Mouse (Mus musculus): ENCODE data around the gene E2f7. TPM values are rescaled to one million over a fixed set of nuclear protein-coding genes. Genes with fewer than 3 reads are reported as not detected.

E2f7 gene
- 8.4 and 8.9 TPM in 2 replicates for polyA plus RNA-seq (2015; fragmentation: Nextera tagmentation; extraction: Ambion mirVana)

DNA sequence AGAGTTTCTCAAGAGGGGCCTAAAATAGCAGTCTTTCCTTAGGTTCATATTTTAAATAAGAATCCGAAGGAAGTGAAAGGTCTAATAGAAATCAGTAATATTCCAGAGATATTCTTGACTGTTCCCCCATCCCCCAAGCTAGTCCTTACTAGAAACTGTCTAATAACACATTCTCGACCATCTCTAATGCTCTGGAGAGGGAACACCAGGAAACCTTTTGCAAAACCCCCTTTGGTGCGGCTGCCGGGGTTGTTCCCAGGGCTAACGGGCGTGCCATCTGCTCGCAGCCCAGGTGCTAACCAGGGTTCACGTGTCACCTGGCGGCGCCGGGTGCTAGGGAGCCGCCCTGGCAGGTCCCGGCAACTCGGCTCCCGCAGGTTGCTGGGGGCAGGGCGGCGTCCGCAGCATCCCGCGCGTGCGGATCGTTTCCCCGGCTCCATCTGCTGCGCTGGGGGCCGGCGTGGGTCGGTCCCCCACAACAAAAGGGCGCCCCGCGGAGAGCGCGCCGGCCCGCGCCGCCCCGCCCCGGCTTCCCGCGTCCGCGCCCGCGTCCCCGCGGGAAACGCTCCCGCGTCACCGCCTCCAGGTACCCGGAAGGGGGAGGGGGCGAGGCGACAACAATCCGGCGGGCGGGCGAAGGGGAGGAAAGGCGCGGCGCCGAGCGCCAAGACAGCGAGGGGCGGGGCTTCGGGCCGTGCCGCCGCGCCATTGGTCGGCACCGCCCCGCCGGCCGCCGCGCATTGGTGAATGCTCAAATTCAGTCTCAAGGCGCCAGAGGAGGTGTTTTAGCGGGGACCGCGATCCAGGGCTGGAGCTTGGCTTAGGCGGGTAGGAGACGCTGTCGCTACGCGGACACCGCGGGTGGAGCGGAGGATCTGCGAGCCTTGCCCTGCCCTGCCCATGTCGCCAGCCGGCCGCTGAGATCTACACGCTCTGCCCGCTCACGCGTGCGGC, at the start of gene E2f7:
TSS of gene E2f7 (plus strand) at position 754 of the 954 bp plus-strand sequence.
- under 1% methylated on average over 77 of the region's 98 CpGs for WGBS
- Histone ChIP-seq H3K27me3 (no peaks in the 10 kb centered on the region), H3K9ac (peak within 1 kb of the TSS; percentile 89), H3K36me3 (0 out of 2 replicates have a peak, but pooled peaks cover 9% of the 10 kb centered on the region), H3K27ac (peak within 1 kb of the TSS; percentile 88), H3K4me1 (replicated peaks) (peaks cover 15% of the 10 kb centered on the region), H3K4me2 (peak within 1 kb of the TSS; percentile 91), H3K4me3 (peak within 1 kb of the TSS; percentile 81), H3K9me3 (no peaks in the 10 kb centered on the region)
- peak; percentile 98 for ATAC-seq (ENCODE audit: low FRiP score)

DNA sequence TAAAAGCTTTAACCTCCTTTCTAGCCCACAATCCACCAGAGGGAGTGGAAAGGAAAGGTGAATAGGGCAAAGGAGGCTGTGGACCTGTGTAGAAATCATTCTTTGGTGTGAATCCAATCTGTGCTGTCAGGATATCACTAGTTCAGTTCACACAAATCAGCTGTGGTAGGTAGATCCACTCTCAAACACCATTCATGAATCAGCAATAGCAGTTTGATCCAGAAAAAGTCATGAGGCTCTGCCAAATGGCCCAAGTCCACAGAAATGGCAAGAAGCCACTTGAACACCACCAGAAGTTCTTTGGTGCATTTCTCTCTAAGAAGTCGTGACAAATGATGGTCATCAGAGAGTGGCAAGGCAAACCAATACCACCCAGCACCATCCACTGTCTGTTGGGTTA, 44.0 kb upstream of the E2f7 start:
- Histone ChIP-seq H3K27ac (no peak overlapping the region), H3K4me2 (no peak overlapping the region), H3K9ac (no peak overlapping the region), H3K4me3 (no peak overlapping the region), H3K27me3 (no peaks in the 10 kb centered on the region), H3K9me3 (no peaks in the 10 kb centered on the region), H3K4me1 (replicated peaks) (no peaks in the 10 kb centered on the region), H3K36me3 (no peaks in the 10 kb centered on the region)
- WGBS, result 54% methylated on average over 1 of the region's 1 CpGs
- no peak for ATAC-seq (ENCODE audit: low FRiP score)

DNA sequence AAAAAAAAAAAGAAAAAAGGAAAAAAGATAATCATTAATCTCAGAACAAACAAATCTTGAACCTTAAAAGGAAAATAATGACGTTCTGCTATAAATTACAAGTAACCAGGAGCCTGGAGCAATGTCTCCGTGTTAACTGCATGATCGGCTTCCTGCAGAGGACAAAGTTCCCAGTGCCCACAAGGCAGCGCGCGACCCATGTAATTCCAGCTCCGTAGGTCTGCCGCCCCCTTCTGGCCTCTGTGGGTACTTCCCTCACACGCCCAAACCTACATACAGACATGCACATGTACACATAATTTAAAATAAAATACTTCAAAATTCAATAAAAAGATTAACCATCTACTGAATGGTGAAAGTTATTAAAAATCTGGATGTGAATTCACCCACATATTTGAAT, 39.6 kb upstream of the E2f7 start:
- Histone ChIP-seq H3K27ac (no peak overlapping the region), H3K9ac (no peak overlapping the region), H3K4me2 (no peak overlapping the region), H3K36me3 (no peaks in the 10 kb centered on the region), H3K27me3 (no peaks in the 10 kb centered on the region), H3K4me1 (replicated peaks) (0 out of 2 replicates have a peak, but pooled peaks cover 4% of the 10 kb centered on the region), H3K4me3 (no peak overlapping the region), H3K9me3 (no peaks in the 10 kb centered on the region)
- no peak for ATAC-seq (ENCODE audit: low FRiP score)
- 55% methylated on average over 9 of the region's 9 CpGs for WGBS

DNA sequence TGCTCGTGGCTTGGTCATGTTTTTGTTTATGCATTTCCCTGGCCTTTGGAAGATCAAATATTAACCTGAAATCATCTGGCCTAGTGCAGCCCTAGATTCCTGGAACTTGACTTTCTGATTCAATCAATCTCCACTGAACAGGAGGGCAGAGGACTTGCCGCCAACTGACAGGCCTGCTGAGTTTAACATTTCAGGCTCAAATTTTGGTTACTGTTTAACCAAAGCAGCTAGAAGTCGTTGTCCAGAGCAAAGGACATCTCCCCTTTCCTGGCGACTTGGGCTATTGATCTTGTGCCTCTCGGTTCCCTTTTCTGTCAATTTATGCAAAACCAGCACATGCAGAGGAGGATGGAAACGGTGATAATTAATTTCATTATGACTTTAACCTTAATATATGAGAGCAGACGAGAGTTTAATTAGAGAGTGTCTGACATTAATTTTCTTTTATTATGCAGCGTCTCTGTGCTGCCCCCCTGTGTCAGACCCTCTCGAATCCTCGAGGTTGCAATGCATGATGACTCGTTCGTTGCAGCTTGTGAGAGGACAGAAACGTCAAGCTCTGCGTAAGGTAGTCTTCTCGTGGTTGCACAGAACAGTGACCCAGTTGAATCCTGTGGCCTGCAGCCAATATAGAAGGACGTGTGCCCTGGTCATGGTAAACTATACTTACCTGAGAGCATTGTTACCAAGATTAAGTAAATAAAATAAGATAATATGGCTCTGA, 37.7 kb upstream of the E2f7 start:
- Histone ChIP-seq H3K36me3 (no peaks in the 10 kb centered on the region), H3K4me3 (no peak overlapping the region), H3K9me3 (no peaks in the 10 kb centered on the region), H3K27me3 (no peaks in the 10 kb centered on the region), H3K4me1 (replicated peaks) (0 out of 2 replicates have a peak, but pooled peaks cover 4% of the 10 kb centered on the region), H3K27ac (no peak overlapping the region; the same call in 1 of the 2 replicates), H3K9ac (no peak overlapping the region), H3K4me2 (peak overlapping the region; percentile 14; the same call in 1 of the 2 replicates)
- 0 out of 2 replicates have a peak, but pooled peaks have one; percentile 46 for ATAC-seq (ENCODE audit: low FRiP score)
- 39% methylated on average over 16 of the region's 16 CpGs for WGBS

DNA sequence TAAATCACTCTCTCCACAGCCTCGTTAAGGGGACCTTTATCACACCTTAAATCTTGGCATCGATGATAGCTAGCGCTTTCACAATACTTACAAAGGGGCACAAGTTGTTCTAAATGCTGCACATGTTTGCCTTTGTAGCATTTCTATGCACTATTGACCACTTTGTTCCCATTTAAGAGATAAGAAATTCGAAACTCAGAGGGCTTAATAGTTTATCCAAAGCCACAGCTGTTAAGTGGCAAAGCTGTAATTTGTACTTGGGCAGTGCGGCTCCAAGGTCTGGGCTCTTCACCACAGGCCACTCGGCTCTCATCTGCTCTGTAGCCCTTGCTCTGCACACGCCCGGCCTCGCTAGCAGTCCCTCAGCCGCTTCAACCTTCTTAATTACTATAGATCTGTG, 28.4 kb upstream of the E2f7 start:
- Histone ChIP-seq H3K9ac (no peak overlapping the region), H3K27ac (no peak overlapping the region), H3K9me3 (no peaks in the 10 kb centered on the region), H3K4me3 (no peak overlapping the region), H3K4me1 (replicated peaks) (no peaks in the 10 kb centered on the region), H3K36me3 (no peaks in the 10 kb centered on the region), H3K27me3 (no peaks in the 10 kb centered on the region), H3K4me2 (no peak overlapping the region)
- WGBS, result 72% methylated on average over 10 of the region's 10 CpGs
- ATAC-seq (ENCODE audit: low FRiP score), result no peak

DNA sequence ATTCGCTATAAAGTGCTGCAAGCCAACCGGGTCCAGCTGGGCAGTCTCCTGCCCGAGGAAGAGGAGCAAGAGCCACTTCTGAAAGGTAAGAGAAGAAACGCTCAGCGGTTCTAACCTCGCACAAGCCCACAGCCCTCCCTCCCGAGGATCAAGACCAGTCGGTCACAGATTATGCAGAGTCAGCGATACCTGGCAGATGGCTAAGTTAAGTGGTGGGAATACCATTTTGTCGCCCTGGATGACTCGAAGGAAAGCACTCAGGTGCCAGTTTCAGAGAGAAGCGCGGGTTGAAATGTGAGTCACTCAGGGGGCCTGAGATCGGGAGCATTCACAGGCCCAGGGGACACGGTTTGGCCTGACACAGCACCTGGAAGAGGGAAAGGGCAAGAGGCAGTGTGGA, 18.8 kb upstream of the E2f7 start:
- 85% methylated on average over 15 of the region's 15 CpGs for WGBS
- Histone ChIP-seq H3K9ac (no peak overlapping the region), H3K36me3 (no peaks in the 10 kb centered on the region), H3K4me3 (no peak overlapping the region), H3K4me1 (replicated peaks) (no peaks in the 10 kb centered on the region), H3K27me3 (no peaks in the 10 kb centered on the region), H3K4me2 (no peak overlapping the region), H3K27ac (no peak overlapping the region), H3K9me3 (no peaks in the 10 kb centered on the region)
- ATAC-seq (ENCODE audit: low FRiP score), result no peak

DNA sequence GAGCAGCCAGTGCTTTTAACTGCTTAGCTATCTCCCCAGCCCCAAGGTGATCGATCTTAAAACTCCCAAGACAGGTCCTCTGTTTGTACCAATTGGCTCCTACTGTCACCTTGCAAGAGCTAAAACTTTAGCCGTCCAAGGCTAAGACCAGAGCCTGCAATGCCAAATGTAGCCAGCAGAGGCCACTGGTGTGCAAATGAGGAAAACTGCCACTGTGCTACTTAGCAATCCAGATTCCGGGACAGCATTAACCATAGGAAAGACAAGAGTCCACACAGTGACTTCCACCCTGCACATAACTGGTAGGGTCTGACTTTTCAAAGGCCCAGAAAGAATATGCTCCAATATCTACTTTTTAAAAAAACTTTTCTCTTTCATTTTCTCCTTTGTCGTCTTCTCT, 17.4 kb upstream of the E2f7 start:
- H3K4me3 ChIP-seq, result no peak overlapping the region
- H3K36me3 ChIP-seq, result no peaks in the 10 kb centered on the region
- no peaks in the 10 kb centered on the region for H3K27me3 ChIP-seq
- no peaks in the 10 kb centered on the region for H3K9me3 ChIP-seq
- no peak for ATAC-seq (ENCODE audit: low FRiP score)
- no peak overlapping the region for H3K9ac ChIP-seq
- no peaks in the 10 kb centered on the region for H3K4me1 ChIP-seq (replicated peaks)
- 59% methylated on average over 4 of the region's 4 CpGs for WGBS
- no peak overlapping the region for H3K27ac ChIP-seq
- H3K4me2 ChIP-seq, result no peak overlapping the region

DNA sequence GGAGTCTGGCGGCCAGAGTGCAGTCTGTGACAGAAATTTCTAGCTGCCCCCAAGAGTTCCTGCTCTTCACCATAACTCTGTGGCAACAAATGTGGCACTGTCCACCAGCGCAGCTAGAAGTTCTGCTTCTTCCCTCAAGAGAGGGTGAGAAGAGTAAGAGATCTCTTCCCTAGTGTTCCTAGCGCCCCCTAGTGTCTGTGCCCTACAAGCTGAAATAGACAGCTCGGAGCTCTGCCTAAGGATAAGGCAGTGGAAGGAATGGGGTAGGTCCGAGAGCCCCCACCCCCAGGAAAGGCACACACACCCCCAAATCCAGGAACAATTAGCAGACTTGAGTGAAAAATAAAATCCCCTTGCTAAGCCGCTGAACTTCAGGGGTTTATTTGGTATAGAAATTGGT, 11.9 kb upstream of the E2f7 start:
- Histone ChIP-seq H3K9ac (no peak overlapping the region), H3K27me3 (no peaks in the 10 kb centered on the region), H3K4me2 (no peak overlapping the region), H3K36me3 (no peaks in the 10 kb centered on the region), H3K4me3 (no peak overlapping the region), H3K4me1 (replicated peaks) (no peaks in the 10 kb centered on the region), H3K9me3 (no peaks in the 10 kb centered on the region), H3K27ac (no peak overlapping the region)
- 27% methylated on average over 6 of the region's 6 CpGs for WGBS
- ATAC-seq (ENCODE audit: low FRiP score), result no peak

DNA sequence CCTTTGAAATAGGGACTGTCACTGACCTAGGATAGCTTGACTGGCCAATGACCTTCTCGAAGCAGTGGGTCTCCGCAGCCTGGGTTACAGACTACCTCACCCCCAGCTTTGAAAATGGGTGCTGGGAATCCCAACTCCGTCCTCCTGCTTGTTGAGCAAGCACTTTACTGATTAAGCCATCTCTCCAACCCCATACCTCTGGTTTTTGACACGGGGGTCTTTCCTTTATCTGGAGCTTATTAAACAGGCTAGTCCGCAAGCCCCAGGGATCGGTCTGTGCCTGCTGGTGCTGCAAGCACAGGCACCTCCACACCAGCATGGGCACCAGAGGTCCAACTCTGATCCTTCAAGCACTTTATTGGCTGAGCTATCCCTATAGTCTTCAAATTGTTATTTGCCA, 1.5 kb upstream of the E2f7 start:
- H3K9ac ChIP-seq, result no peak overlapping the region
- no peaks in the 10 kb centered on the region for H3K27me3 ChIP-seq
- H3K9me3 ChIP-seq, result no peaks in the 10 kb centered on the region
- 0 out of 2 replicates have a peak, but pooled peaks cover 5% of the 10 kb centered on the region for H3K36me3 ChIP-seq
- no peak overlapping the region for H3K4me2 ChIP-seq
- ATAC-seq (ENCODE audit: low FRiP score), result no peak
- H3K4me3 ChIP-seq, result no peak overlapping the region
- WGBS, result 85% methylated on average over 6 of the region's 6 CpGs
- peaks cover 15% of the 10 kb centered on the region for H3K4me1 ChIP-seq (replicated peaks)
- no peak overlapping the region for H3K27ac ChIP-seq

DNA sequence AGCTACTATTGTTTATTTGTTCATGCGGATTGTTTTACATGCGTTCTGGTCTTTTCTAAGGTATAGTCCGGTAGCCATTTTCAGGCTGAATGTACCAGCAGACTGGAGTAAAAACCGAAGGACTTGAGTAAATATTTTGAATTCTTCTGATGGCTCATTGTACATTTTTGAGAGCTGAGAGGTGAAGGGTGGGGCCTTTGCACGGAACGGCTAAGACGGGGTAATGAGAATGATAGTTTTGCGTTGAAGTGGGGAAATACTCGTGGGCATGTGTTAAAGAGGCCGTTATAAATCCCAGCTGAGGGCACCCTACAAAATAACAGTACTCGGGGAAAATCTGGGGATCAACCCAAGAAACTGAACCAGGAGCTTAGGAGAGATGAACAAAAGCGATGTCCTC, 1.1 kb upstream of the E2f7 start:
- no peak overlapping the region for H3K4me3 ChIP-seq
- peaks cover 15% of the 10 kb centered on the region for H3K4me1 ChIP-seq (replicated peaks)
- H3K27ac ChIP-seq, result no peak overlapping the region
- WGBS, result 71% methylated on average over 12 of the region's 12 CpGs
- H3K9ac ChIP-seq, result no peak overlapping the region
- H3K36me3 ChIP-seq, result 0 out of 2 replicates have a peak, but pooled peaks cover 6% of the 10 kb centered on the region
- H3K4me2 ChIP-seq, result no peak overlapping the region
- H3K9me3 ChIP-seq, result no peaks in the 10 kb centered on the region
- no peak for ATAC-seq (ENCODE audit: low FRiP score)
- no peaks in the 10 kb centered on the region for H3K27me3 ChIP-seq

DNA sequence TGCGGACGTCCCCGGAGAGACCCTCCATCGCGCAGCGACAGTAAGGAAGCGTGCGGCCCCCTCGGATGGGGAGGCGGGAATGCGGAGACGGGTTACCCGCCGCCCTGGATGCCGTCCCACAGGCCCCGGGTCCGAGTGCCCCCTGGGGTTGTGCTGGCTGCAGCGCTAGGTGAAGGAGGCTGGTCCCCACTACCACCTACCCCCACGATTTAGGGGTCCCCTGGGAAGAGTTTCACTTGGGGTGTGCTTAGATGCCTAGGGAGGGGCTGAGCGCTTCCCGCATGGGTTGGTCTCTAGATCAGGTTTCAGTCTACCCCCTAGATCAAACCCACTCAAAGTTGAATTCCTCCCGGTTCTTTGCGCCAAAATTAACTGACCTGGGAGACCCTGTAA, 397 bp downstream of the E2f7 start:
- Histone ChIP-seq H3K36me3 (0 out of 2 replicates have a peak, but pooled peaks cover 9% of the 10 kb centered on the region), H3K4me1 (replicated peaks) (peaks cover 15% of the 10 kb centered on the region), H3K27ac (peak overlapping the region; percentile 88), H3K9ac (peak overlapping the region; percentile 89), H3K9me3 (no peaks in the 10 kb centered on the region), H3K27me3 (no peaks in the 10 kb centered on the region), H3K4me3 (peak overlapping the region; percentile 81), H3K4me2 (peak overlapping the region; percentile 91)
- ATAC-seq (ENCODE audit: low FRiP score), result no peak
- 0% methylated on average over 23 of the region's 23 CpGs for WGBS

DNA sequence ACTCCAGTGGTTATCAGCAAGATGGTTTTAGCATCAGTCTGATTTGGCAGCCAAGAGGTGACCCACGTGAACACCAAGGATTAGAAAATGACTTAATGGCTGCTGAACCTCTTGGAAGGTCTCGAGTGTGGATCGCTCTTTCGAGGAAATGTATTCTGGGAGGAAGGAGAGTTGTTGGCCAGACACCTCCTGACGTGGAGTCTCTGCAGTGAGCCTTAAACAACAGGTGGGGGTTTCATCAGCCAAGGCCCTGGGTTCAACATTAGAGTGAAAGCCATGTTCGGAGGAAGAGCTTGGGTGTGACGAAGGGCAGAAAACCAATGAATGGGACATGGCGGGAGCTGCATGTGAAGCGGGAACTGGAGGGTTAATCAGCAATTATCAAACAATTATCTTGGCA, 3.8 kb downstream of the E2f7 start:
- H3K4me2 ChIP-seq, result no peak overlapping the region
- no peak for ATAC-seq (ENCODE audit: low FRiP score)
- no peak overlapping the region for H3K27ac ChIP-seq
- no peaks in the 10 kb centered on the region for H3K27me3 ChIP-seq
- WGBS, result 96% methylated on average over 9 of the region's 9 CpGs
- H3K9ac ChIP-seq, result no peak overlapping the region
- peaks cover 15% of the 10 kb centered on the region for H3K4me1 ChIP-seq (replicated peaks)
- no peaks in the 10 kb centered on the region for H3K9me3 ChIP-seq
- no peak overlapping the region for H3K4me3 ChIP-seq
- peaks cover 26% of the 10 kb centered on the region for H3K36me3 ChIP-seq
